Mouse (Mus musculus): ENCODE measurements around the gene Mfng. TPM values are rescaled to one million over a fixed set of nuclear protein-coding genes. Genes with fewer than 3 reads are reported as not detected.

Mfng gene
- polyA plus RNA-seq, 1 experiment from 2014 or later: 7.2 TPM

DNA sequence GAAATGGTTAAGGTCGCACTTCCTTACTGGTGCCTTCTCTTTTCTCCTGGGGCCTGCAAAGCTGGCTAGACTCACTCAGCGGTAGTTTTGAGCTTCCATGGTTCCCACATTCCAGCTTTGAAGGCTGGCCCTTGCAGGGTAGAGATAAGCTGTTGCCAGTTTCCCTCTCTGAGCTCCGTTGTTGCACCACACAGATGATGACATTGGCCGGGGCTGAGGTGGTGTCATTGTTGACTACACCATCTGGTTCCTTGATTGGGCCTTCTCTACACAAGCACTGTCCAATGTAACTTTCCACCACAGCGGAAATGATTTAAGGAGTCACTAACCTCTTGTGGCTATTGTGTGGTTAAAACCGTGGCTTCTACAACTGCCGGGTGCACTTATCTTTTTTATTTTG lies 52.7 kb downstream of the Mfng start:
- Histone ChIP-seq H3K27me3 (replicated peaks; ENCODE audit: control insufficient read depth, insufficient read depth, low read length) (peaks cover 48% of the 10 kb centered on the region), H3K27ac (ENCODE audit: low read depth, low read length) (no peak overlapping the region), H3K4me3 (ENCODE audit: low read depth, low read length) (no peak overlapping the region), H3K36me3 (ENCODE audit: control insufficient read depth, insufficient read depth) (no peaks in the 10 kb centered on the region), H3K9me3 (ENCODE audit: control insufficient read depth) (no peaks in the 10 kb centered on the region), H3K4me1 (replicated peaks; ENCODE audit: control insufficient read depth, insufficient read depth, low read length) (no peaks in the 10 kb centered on the region), H3K9ac (ENCODE audit: low read depth, low read length) (no peak overlapping the region), H3K4me2 (replicated peaks; ENCODE audit: low read depth) (no peak overlapping the region)
- ATAC-seq: no peak
- 63% methylated on average over 7 of the region's 7 CpGs for WGBS
- no peak for TF ChIP-seq CTCF (IDR thresholded peaks at IDR 0.05; ENCODE audit: low read depth)

DNA sequence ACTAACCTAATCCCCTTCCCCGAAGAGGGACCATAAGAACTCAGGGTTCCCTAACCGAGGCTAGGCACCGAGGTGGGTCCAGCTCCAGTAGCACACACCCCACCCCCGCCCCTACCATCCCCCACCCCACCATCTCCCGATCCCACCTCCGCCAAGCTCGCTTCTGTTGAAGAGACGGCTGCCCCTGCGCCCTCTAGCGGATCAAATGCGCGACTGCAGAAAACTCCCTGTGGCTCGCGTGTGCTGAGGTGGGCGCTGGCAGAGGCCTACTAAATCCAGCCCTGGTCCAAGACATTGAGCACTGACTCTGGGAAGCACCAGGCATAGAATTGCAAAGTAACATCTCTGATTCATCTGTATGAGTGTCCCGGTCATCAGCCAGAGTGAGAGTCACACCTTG lies 53.2 kb downstream of the Mfng start:
- H3K4me3 ChIP-seq (ENCODE audit: low read depth, low read length): no peak overlapping the region
- no peaks in the 10 kb centered on the region for H3K36me3 ChIP-seq (ENCODE audit: control insufficient read depth, insufficient read depth)
- H3K27me3 ChIP-seq (replicated peaks; ENCODE audit: control insufficient read depth, insufficient read depth, low read length): peaks cover 53% of the 10 kb centered on the region
- no peak overlapping the region for H3K9ac ChIP-seq (ENCODE audit: low read depth, low read length)
- no peaks in the 10 kb centered on the region for H3K9me3 ChIP-seq (ENCODE audit: control insufficient read depth)
- WGBS: 3% methylated on average over 16 of the region's 16 CpGs
- peak; percentile 80 for TF ChIP-seq CTCF (IDR thresholded peaks at IDR 0.05; ENCODE audit: low read depth)
- no peak overlapping the region for H3K4me2 ChIP-seq (replicated peaks; ENCODE audit: low read depth)
- H3K4me1 ChIP-seq (replicated peaks; ENCODE audit: control insufficient read depth, insufficient read depth, low read length): no peaks in the 10 kb centered on the region
- H3K27ac ChIP-seq (ENCODE audit: low read depth, low read length): no peak overlapping the region
- no peak for ATAC-seq

DNA sequence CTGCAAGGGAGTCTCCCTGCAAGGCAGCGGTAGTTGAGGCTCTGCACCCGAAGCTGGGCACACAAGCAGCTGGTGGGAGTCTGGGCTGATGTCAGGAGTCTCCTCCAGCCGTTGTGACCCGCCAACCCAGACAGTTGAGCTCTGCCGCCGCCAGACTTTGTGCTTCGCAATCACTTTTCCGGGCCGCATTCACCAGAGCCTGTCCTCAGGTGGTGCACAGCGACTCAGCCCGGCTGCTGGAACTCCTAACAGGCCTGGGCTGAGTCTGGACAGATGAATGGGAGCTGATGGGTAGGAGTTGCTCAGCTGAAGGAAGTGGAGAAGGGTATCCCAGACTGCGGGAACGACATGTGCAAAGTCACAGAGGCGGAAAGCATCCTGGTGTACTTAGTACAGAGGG lies 53.9 kb downstream of the Mfng start:
- Histone ChIP-seq H3K27ac (ENCODE audit: low read depth, low read length) (no peak overlapping the region), H3K4me3 (ENCODE audit: low read depth, low read length) (no peak overlapping the region), H3K4me2 (replicated peaks; ENCODE audit: low read depth) (peak overlapping the region; percentile 48; the same call in 1 of the 2 replicates), H3K9ac (ENCODE audit: low read depth, low read length) (no peak overlapping the region), H3K36me3 (ENCODE audit: control insufficient read depth, insufficient read depth) (no peaks in the 10 kb centered on the region), H3K4me1 (replicated peaks; ENCODE audit: control insufficient read depth, insufficient read depth, low read length) (no peaks in the 10 kb centered on the region), H3K27me3 (replicated peaks; ENCODE audit: control insufficient read depth, insufficient read depth, low read length) (peaks cover 55% of the 10 kb centered on the region), H3K9me3 (ENCODE audit: control insufficient read depth) (no peaks in the 10 kb centered on the region)
- ATAC-seq: no peak
- 9% methylated on average over 14 of the region's 14 CpGs for WGBS
- no peak for TF ChIP-seq CTCF (IDR thresholded peaks at IDR 0.05; ENCODE audit: low read depth)

DNA sequence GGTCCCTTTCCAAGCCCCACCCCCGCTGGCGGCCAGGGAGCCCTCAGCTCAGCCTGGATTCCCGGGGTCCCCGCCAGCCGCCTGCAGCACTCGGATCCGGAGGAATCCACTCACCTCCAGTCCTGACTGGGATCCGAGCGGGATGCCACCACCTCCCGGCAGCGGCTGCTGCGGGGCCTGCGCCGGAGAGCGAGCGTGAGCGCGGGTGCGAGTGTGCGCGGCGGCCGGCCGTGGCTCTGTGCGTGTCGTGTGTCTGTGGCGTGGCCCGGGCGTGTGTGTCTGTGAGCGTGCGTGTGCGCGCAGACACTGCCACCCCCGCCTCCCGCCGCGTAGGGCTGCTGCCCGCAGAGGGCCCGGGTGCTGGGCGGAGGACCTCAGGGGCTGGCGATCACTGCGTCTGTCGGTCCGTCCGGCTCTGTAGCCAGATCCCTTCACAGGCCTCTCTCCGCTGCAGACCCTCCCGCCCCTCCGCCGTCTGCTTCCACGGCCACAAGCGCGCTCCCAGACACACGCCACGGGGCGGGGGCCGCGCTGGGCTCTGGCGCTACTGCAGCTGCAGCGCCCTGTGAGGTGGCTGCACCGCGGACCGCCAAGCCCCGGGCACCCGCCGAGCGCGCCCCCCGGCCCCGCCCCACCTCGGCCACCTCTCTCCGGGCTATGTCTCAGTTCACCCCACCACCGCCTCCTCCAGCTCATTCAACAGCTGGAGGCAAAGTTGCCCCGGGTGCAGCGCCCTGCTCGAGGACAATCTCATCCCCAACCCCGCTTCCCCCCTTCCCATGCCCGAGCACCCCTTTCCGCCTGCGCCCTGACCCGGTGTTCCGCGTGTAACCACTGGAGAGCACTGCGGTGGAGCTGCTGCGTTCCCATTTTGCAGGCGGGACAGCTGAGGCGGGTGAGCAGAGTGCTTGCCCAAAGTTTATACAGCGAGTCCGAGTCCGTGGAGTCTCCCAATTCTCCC lies 54.7 kb downstream of the Mfng start, which contains the start of gene Elfn2:
Gene Elfn2, minus strand, starts transcription at position 482 of the 961 bp plus-strand sequence.
- no peak within 1 kb of the TSS for H3K27ac ChIP-seq (ENCODE audit: low read depth, low read length)
- H3K4me1 ChIP-seq (replicated peaks; ENCODE audit: control insufficient read depth, insufficient read depth, low read length): no peaks in the 10 kb centered on the region
- 0 out of 2 replicates have a peak, but pooled peaks have one; percentile 9 for TF ChIP-seq CTCF (IDR thresholded peaks at IDR 0.05; ENCODE audit: low read depth)
- no peak for ATAC-seq
- H3K27me3 ChIP-seq (replicated peaks; ENCODE audit: control insufficient read depth, insufficient read depth, low read length): peaks cover 59% of the 10 kb centered on the region
- H3K36me3 ChIP-seq (ENCODE audit: control insufficient read depth, insufficient read depth): no peaks in the 10 kb centered on the region
- H3K4me3 ChIP-seq (ENCODE audit: low read depth, low read length): peak within 1 kb of the TSS; percentile 28
- H3K9me3 ChIP-seq (ENCODE audit: control insufficient read depth): no peaks in the 10 kb centered on the region
- H3K9ac ChIP-seq (ENCODE audit: low read depth, low read length): no peak within 1 kb of the TSS
- 3% methylated on average over 89 of the region's 89 CpGs for WGBS
- peak within 1 kb of the TSS; percentile 48 for H3K4me2 ChIP-seq (replicated peaks; ENCODE audit: low read depth)

- Histone ChIP-seq H3K9ac (ENCODE audit: low read depth, low read length) (no peak overlapping the region), H3K4me3 (ENCODE audit: low read depth, low read length) (no peak overlapping the region), H3K36me3 (ENCODE audit: control insufficient read depth, insufficient read depth) (no peaks in the 10 kb centered on the region), H3K9me3 (ENCODE audit: control insufficient read depth) (no peaks in the 10 kb centered on the region), H3K27ac (ENCODE audit: low read depth, low read length) (no peak overlapping the region), H3K4me1 (replicated peaks; ENCODE audit: control insufficient read depth, insufficient read depth, low read length) (no peaks in the 10 kb centered on the region), H3K27me3 (replicated peaks; ENCODE audit: control insufficient read depth, insufficient read depth, low read length) (peaks cover 67% of the 10 kb centered on the region), H3K4me2 (replicated peaks; ENCODE audit: low read depth) (no peak overlapping the region)
- no peak for TF ChIP-seq CTCF (IDR thresholded peaks at IDR 0.05; ENCODE audit: low read depth)
- no peak for ATAC-seq
- 44% methylated on average over 13 of the region's 13 CpGs for WGBS
Measured at GRCm38 (mm10) chr15:78716936-78717335, 56.3 kb downstream of the Mfng start.

DNA sequence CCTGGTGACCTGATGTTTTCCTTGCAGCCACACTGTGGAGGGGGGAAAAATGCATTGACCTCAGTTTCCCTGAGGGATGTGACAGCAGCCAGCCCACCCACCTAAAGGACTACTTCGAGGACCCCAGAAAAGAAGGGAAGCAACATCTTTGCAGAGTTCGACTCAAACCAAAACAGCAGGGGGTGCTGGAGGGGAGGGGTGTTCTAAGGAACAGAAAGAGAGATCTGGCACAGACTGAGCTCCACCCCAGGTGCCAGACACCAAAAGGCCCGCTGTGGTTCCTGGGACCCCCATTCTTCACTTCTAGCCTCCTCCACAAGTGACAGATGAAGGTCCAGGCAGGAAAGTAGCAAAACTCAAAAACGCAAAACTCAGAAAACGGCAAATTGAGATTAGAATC lies 57.4 kb downstream of the Mfng start:
- Histone ChIP-seq H3K27me3 (replicated peaks; ENCODE audit: control insufficient read depth, insufficient read depth, low read length) (peaks cover 68% of the 10 kb centered on the region), H3K4me3 (ENCODE audit: low read depth, low read length) (no peak overlapping the region), H3K4me1 (replicated peaks; ENCODE audit: control insufficient read depth, insufficient read depth, low read length) (no peaks in the 10 kb centered on the region), H3K9ac (ENCODE audit: low read depth, low read length) (no peak overlapping the region), H3K4me2 (replicated peaks; ENCODE audit: low read depth) (no peak overlapping the region), H3K27ac (ENCODE audit: low read depth, low read length) (no peak overlapping the region), H3K36me3 (ENCODE audit: control insufficient read depth, insufficient read depth) (no peaks in the 10 kb centered on the region), H3K9me3 (ENCODE audit: control insufficient read depth) (no peaks in the 10 kb centered on the region)
- ATAC-seq: no peak
- no peak for TF ChIP-seq CTCF (IDR thresholded peaks at IDR 0.05; ENCODE audit: low read depth)
- WGBS: 33% methylated on average over 5 of the region's 5 CpGs
